19 mouse cellular contexts compared by ENCODE assay signal in the genomic region with DNA sequence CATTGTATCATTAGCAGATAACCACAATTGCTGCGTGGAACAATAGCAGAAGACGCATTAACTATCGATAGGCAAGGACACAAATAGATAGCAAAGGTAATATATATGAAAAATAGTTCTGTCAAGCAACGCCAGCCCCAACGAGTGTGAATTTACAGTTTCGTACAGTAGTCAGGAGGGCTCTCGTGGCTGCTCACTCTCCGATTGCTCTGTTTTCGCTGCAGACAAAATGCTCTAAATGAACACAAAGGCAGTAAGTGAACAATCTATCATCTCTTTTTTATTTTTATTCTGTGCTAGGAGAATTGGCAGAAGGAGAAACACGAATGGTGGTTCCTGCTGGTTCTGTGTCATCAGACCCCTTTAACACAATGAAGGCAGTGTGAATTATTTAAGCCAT.
DNase-seq lines count a peak whose midpoint lies in the region; ATAC-seq lines count a peak whose summit lies in the region.
"Had no signal": no experiment of that assay in that cellular context is flagged by ENCODE, and none has a peak within 500 bp of the region (broad histone marks: within the 10 kb centered on the region; RNA-seq: fewer than 3 reads in every experiment).

No protein-coding gene starts in this region.

- WGBS in neural tube, embryonic 15.5 days: 60% methylated on average over 10 of the region's 10 CpGs

- no peaks in the 10 kb centered on the region for H3K36me3 ChIP-seq in neural tube, embryonic 15.5 days
- H3K36me3 ChIP-seq: G1E had no signal

- H3K27ac ChIP-seq in neural tube, embryonic 15.5 days (replicated peaks): no peak overlapping the region; the same call in 1 of the 2 replicates

- peak; percentile 73 for DNase-seq in heart, adult 11 months
- no peak for DNase-seq in heart, adult 18-20 months
- no peak for DNase-seq in neural tube, embryonic 10.5 days (ENCODE audit: extremely low spot score, low spot score)
- DNase-seq: adrenal gland, adult 2 months; adrenal gland, adult 8-10 months; adrenal gland, postnatal 10 days; adrenal gland, postnatal 14 days; adrenal gland, postnatal 25 days; adrenal gland, postnatal 36 days; B cell, adult 2 months; cerebellum, adult 11 months; cerebellum, adult 11-12 months; cerebellum, adult 18-20 months had no signal

- H3K4me3 ChIP-seq in neural tube, embryonic 15.5 days (replicated peaks): no peak overlapping the region

- peaks cover 9% of the 10 kb centered on the region for H3K4me1 ChIP-seq in neural tube, embryonic 15.5 days

- H3K27me3 ChIP-seq in neural tube, embryonic 15.5 days (replicated peaks): no peaks in the 10 kb centered on the region
- H3K27me3 ChIP-seq: CH12.LX, Patski had no signal

- ATAC-seq in neural tube, embryonic 15.5 days (ENCODE audit: low FRiP score): peak; percentile 53; the same call in 1 of the 2 replicates
- ATAC-seq: activated CD4-positive, CD25-positive, alpha-beta regulatory T cell, adult 4 months; CD4-positive, CD25-positive, alpha-beta regulatory T cell, adult 4 months; Patski had no signal

- no peak overlapping the region for H3K4me2 ChIP-seq in neural tube, embryonic 15.5 days

- H3K9me3 ChIP-seq in neural tube, embryonic 15.5 days (replicated peaks): no peaks in the 10 kb centered on the region
- H3K9me3 ChIP-seq: G1E had no signal

- no peak overlapping the region for H3K9ac ChIP-seq in neural tube, embryonic 15.5 days (replicated peaks)
